Mouse (Mus musculus): ENCODE measurements around the gene Opcml. TPM values are rescaled to one million over a fixed set of nuclear protein-coding genes. Genes with fewer than 3 reads are reported as not detected.
A peak's percentile ranks its signal among the peaks of the same experiment; 100 is the strongest.

Gene Opcml
- polyA plus RNA-seq, 1 experiment from 2014 or later: 49.9 TPM

DNA sequence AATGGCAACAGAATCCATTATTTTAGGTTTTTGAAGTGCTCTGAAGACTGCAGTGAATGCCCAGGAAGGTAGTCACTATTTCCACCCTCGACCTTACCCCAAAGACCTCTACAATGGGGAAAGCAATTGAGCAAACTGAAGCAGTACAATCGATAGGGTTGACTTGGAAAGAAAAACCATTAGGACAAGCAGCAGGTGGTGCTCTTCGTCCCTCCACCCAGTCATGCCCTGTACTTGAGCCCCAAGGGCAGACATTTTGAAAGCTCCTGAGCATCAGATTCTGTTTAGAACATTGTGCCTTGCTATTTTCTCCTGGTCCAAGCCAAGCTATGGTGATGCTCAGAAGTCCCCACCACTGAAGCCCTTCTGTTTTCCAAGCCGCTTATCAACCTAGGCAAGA, 744.4 kb downstream of the Opcml start:
- WGBS: 77% methylated on average over 4 of the region's 4 CpGs
- Histone ChIP-seq H3K27ac (replicated peaks) (no peak overlapping the region), H3K4me2 (no peak overlapping the region), H3K4me1 (peaks cover 4% of the 10 kb centered on the region; the same call in 1 of the 2 replicates), H3K36me3 (no peaks in the 10 kb centered on the region), H3K9me3 (replicated peaks) (no peaks in the 10 kb centered on the region), H3K4me3 (replicated peaks) (no peak overlapping the region), H3K27me3 (replicated peaks) (no peaks in the 10 kb centered on the region), H3K9ac (replicated peaks) (no peak overlapping the region)
- no peak for ATAC-seq (ENCODE audit: low FRiP score)

DNA sequence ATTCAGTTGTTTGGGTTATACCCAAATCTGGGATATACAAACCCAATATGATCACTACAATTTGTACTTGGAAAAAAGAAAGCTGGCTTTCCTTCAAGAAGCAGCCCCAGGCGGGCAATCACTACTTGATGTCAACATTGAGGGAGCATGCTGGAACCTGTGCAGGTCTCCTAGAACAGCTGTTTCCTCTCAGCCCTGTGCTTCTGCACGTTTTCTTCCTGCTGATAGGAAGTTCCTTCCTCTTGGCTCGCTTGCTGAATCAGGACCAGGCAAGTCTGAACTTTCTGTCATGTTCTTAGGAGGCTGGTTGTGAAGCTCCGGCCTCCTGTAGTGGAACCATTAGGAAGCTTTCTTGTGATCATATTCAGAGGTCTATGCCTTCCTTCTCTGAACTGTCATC, 746.1 kb downstream of the Opcml start:
- no peaks in the 10 kb centered on the region for H3K36me3 ChIP-seq
- H3K4me2 ChIP-seq: no peak overlapping the region
- no peak overlapping the region for H3K9ac ChIP-seq (replicated peaks)
- H3K27ac ChIP-seq (replicated peaks): no peak overlapping the region
- H3K4me1 ChIP-seq: peaks cover 5% of the 10 kb centered on the region; the same call in 1 of the 2 replicates
- 77% methylated on average over 4 of the region's 4 CpGs for WGBS
- no peak for ATAC-seq (ENCODE audit: low FRiP score)
- no peak overlapping the region for H3K4me3 ChIP-seq (replicated peaks)
- H3K9me3 ChIP-seq (replicated peaks): no peaks in the 10 kb centered on the region
- no peaks in the 10 kb centered on the region for H3K27me3 ChIP-seq (replicated peaks)

DNA sequence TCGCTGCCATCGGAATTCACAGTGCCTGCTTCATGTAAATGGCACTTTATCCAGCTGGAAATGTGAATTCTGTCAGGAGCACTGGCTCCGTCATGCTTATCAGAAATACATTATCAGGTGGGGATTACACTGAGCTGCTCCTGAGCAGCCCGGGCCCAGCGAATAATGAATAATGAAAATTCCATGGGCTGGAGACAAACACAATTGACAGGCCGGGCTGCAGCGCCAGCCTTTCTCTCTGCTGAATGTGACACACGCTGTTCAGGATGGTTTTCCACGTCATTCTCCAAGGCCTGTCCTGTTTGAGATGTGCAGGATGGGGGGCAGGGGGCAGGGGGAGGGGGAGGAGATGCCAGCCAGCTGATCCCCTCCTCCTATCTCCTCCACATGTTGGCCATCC, 757.6 kb downstream of the Opcml start:
- Histone ChIP-seq H3K4me3 (replicated peaks) (no peak overlapping the region), H3K4me2 (no peak overlapping the region), H3K36me3 (no peaks in the 10 kb centered on the region), H3K27me3 (replicated peaks) (no peaks in the 10 kb centered on the region), H3K27ac (replicated peaks) (no peak overlapping the region; the same call in 1 of the 2 replicates), H3K9me3 (replicated peaks) (no peaks in the 10 kb centered on the region), H3K9ac (replicated peaks) (no peak overlapping the region), H3K4me1 (no peaks in the 10 kb centered on the region)
- ATAC-seq (ENCODE audit: low FRiP score): no peak
- 39% methylated on average over 9 of the region's 9 CpGs for WGBS

DNA sequence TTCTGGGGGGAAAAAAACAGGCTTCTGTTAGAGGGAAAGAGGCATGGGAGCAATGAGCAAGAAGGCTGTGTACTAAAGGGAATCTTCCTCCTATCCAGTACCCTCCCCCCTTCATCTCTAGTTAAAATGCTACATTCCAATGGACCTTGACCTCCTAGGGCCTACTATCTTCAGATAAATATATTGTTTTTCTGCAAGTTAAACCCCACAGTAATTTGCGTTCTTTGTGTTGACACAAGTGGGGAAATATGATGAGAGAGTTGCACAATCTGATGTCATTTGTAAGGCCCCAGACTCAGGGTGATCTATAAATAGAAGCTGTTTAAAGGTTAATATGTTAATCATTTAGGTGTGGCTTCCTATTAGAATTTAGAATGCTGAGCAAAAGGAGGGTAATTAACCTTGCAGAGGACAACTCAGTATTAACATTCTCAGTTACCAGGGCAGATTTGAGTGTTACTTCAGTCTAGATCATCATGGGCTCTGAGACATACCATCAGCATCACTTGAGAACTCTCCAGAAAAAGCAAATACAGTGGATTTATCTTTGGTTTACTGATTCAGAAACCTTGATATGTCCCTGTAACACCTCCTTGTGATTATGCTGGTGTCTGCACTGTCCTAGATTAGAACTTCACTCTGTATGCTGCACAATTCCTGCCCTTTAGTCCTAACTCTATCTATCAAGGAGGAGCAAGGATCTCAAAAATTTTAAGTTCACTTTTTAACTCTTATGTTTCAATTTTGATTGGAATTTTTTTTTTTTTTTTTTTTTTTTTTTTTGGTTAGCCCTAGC, 762.0 kb downstream of the Opcml start:
- WGBS: 91% methylated on average over 1 of the region's 1 CpGs
- Histone ChIP-seq H3K4me1 (no peaks in the 10 kb centered on the region), H3K27ac (replicated peaks) (no peak overlapping the region), H3K4me3 (replicated peaks) (no peak overlapping the region), H3K9ac (replicated peaks) (no peak overlapping the region), H3K36me3 (no peaks in the 10 kb centered on the region), H3K27me3 (replicated peaks) (no peaks in the 10 kb centered on the region), H3K9me3 (replicated peaks) (no peaks in the 10 kb centered on the region), H3K4me2 (no peak overlapping the region)
- no peak for ATAC-seq (ENCODE audit: low FRiP score)

DNA sequence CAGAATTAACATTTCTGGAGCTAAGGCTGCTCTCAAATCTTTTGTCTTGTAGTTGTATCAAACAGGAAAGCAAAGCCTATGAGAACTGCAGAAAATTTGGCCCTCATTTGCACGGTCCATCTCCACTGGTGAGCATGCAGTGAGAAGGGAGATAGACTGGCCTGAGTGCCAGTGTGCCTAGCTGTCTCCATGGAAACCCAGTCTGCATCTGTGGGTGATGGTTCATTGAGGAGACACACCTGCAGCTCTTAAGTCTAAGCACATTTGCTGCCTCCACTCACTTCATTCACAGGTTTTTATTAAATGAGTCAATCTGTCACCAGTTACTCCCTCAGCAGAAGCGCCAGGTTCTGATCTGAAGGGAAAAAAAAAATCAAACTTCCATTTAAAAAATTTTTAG, 768.1 kb downstream of the Opcml start:
- Histone ChIP-seq H3K4me2 (no peak overlapping the region), H3K4me3 (replicated peaks) (no peak overlapping the region), H3K4me1 (peaks cover 10% of the 10 kb centered on the region), H3K9ac (replicated peaks) (no peak overlapping the region), H3K27ac (replicated peaks) (no peak overlapping the region), H3K27me3 (replicated peaks) (no peaks in the 10 kb centered on the region), H3K36me3 (no peaks in the 10 kb centered on the region), H3K9me3 (replicated peaks) (no peaks in the 10 kb centered on the region)
- 72% methylated on average over 2 of the region's 2 CpGs for WGBS
- no peak for ATAC-seq (ENCODE audit: low FRiP score)

DNA sequence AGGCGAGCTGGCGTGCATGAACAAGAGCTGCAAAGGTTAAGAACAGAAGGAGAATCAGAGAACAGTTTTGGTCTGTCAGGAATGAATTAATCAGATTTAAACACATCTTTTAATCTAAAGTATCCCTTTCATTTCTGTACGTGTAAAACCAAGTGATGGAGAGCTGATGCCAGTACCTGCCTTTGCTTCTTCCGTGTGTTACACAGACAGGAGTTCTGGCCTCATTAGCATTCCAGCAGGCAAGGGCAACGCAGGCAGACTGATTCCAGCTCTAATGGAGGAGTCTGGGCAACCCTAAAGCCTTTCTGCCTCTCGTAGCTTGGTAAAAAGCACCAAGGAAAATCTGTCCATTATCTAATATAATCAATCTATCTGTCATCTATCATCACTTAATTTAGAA, 771.2 kb downstream of the Opcml start:
- Histone ChIP-seq H3K4me3 (replicated peaks) (no peak overlapping the region), H3K9ac (replicated peaks) (no peak overlapping the region), H3K9me3 (replicated peaks) (no peaks in the 10 kb centered on the region), H3K27me3 (replicated peaks) (no peaks in the 10 kb centered on the region), H3K36me3 (no peaks in the 10 kb centered on the region), H3K4me2 (no peak overlapping the region), H3K27ac (replicated peaks) (no peak overlapping the region), H3K4me1 (peaks cover 10% of the 10 kb centered on the region)
- ATAC-seq (ENCODE audit: low FRiP score): no peak
- WGBS: 25% methylated on average over 6 of the region's 6 CpGs

DNA sequence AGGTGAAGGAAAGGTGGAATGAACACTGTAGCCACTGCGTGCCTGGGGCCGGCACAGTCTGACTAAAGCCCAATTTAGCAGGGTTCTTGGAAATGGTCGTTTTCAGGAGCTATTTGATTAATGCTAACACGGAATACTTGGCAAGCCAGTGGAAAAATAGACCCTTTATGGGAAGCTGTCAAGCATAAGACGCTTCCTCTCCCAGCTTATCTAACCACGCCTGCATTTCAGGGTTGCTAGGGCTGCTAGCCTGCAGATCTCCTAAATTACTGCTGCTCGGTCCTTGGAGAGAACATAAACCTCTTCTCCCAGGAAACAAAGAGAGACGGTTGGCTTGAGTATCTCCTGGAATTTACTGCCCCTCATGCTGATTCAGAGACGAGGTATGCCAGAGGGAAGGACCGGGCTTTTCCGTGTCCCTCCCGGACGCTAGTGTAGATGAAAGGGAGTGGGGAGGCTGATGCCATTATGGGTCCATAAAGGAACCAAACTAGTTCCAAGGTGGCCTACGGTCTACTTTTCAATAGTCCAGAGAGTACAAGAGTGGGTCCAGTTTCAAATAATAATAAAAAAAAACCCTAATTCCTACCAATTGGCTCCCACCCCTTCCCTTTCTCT, 772.6 kb downstream of the Opcml start:
- H3K4me1 ChIP-seq: peaks cover 10% of the 10 kb centered on the region
- no peak for ATAC-seq (ENCODE audit: low FRiP score)
- H3K4me2 ChIP-seq: peak overlapping the region; percentile 24; the same call in 1 of the 2 replicates
- no peak overlapping the region for H3K9ac ChIP-seq (replicated peaks)
- WGBS: 10% methylated on average over 14 of the region's 14 CpGs
- H3K36me3 ChIP-seq: no peaks in the 10 kb centered on the region
- H3K27ac ChIP-seq (replicated peaks): no peak overlapping the region
- H3K4me3 ChIP-seq (replicated peaks): no peak overlapping the region
- H3K9me3 ChIP-seq (replicated peaks): no peaks in the 10 kb centered on the region
- H3K27me3 ChIP-seq (replicated peaks): no peaks in the 10 kb centered on the region

DNA sequence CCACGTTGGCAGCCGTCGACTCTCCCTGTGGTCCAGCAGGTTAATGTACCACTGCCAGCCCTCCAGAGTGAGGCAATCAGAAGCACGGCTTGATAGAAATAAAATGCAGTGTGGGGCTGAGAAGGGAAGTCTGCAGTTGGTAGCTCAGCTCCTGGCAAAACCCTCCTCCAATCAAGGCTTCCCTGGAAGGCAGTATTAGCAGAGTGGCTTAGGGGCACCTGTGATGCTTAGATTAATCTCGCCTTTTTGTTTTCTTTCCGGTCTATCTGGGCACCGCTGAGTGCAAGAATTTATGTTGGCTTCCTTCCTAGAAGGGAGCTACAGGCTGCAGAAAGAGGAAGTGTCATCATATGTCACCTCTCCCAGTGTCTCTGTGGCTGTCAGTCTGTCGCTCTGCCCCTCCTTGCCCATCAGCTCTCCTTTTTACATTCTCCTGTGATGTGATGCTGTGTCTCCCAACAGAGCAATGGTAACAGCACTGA, 778.5 kb downstream of the Opcml start:
- Histone ChIP-seq H3K4me1 (peaks cover 25% of the 10 kb centered on the region), H3K4me3 (replicated peaks) (no peak overlapping the region), H3K9me3 (replicated peaks) (no peaks in the 10 kb centered on the region), H3K36me3 (no peaks in the 10 kb centered on the region), H3K4me2 (no peak overlapping the region), H3K9ac (replicated peaks) (no peak overlapping the region), H3K27me3 (replicated peaks) (no peaks in the 10 kb centered on the region), H3K27ac (replicated peaks) (peak overlapping the region; percentile 58)
- peak; percentile 61 for ATAC-seq (ENCODE audit: low FRiP score)
- WGBS: 16% methylated on average over 8 of the region's 8 CpGs

DNA sequence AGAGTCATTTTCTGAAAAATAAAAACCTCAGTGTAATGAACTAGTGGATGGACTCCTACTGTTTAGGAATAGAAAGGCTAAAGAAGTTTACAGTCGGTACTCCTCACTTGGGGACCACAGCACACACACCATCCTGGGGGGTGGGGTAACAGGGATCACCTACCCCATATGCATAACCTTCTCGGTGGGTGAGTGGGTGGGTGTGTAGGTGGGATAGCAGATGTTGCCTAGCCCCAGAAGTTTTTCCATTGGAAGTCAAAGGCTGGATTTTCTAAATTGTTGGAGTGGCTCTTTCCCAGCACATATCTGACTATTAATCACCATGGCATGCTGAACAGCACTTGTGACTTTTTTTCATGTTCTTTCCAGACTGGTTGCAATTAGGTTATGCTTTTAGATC, 779.2 kb downstream of the Opcml start:
- no peak overlapping the region for H3K4me2 ChIP-seq
- no peak for ATAC-seq (ENCODE audit: low FRiP score)
- H3K36me3 ChIP-seq: no peaks in the 10 kb centered on the region
- H3K4me3 ChIP-seq (replicated peaks): no peak overlapping the region
- WGBS: 42% methylated on average over 2 of the region's 2 CpGs
- no peak overlapping the region for H3K27ac ChIP-seq (replicated peaks)
- H3K27me3 ChIP-seq (replicated peaks): no peaks in the 10 kb centered on the region
- no peak overlapping the region for H3K9ac ChIP-seq (replicated peaks)
- peaks cover 25% of the 10 kb centered on the region for H3K4me1 ChIP-seq
- no peaks in the 10 kb centered on the region for H3K9me3 ChIP-seq (replicated peaks)

DNA sequence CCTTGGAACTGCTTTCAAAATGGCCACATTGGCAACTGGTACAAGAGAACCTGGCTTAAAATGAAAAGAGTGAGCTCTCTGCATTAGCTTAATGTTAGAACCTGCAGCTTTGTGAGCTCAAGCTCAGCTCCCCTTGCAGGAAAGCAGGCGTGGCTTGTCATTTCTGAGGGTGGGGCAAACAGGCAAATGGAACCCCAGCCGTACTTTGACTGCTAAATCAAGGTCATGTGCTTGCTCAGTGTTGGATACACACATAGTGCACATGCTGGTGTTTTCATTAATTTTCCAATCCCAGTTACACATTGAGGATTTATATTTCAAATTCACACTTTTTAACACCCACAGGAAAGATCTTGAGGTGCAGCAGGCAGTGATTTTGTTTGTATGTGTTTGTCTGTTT, 781.1 kb downstream of the Opcml start:
- Histone ChIP-seq H3K27ac (replicated peaks) (no peak overlapping the region), H3K27me3 (replicated peaks) (no peaks in the 10 kb centered on the region), H3K4me3 (replicated peaks) (no peak overlapping the region), H3K36me3 (no peaks in the 10 kb centered on the region), H3K4me1 (peaks cover 25% of the 10 kb centered on the region), H3K9ac (replicated peaks) (no peak overlapping the region), H3K4me2 (no peak overlapping the region), H3K9me3 (replicated peaks) (no peaks in the 10 kb centered on the region)
- ATAC-seq (ENCODE audit: low FRiP score): no peak
- 67% methylated on average over 2 of the region's 2 CpGs for WGBS

DNA sequence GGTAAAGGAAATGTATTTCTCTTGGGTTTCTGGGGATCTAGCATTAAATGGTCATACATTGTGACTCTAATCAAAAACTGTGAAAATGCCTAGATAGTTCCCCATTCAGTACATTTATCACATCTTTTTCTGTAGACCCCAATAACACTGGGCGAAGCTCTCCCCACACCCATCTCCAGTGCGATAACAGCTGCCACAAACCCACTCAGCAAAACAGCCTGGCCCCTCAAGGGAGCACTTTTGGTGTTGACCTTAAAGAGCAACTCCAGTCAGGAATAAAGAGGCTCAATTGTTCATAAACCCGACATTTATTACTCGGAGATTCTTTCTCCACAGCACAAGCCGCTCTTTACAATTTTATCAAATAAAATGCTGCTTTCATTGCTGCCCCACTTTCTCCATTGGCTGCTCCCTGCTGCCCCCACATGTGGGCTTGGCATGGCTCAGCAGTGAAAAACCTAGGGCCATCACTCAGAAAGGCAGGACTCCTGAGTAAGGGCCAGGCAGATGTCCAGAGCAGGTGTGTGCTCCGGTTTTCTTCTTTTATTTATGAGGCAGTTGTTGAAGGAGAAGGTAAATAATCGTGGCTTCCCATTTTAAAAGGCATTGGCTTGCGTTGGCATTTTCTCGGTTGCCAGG, 781.7 kb downstream of the Opcml start:
- Histone ChIP-seq H3K9ac (replicated peaks) (no peak overlapping the region), H3K27ac (replicated peaks) (0 out of 2 replicates have a peak overlapping the region, but pooled peaks have one; percentile 9), H3K4me3 (replicated peaks) (no peak overlapping the region), H3K9me3 (replicated peaks) (no peaks in the 10 kb centered on the region), H3K4me1 (peaks cover 25% of the 10 kb centered on the region), H3K36me3 (no peaks in the 10 kb centered on the region), H3K27me3 (replicated peaks) (no peaks in the 10 kb centered on the region), H3K4me2 (no peak overlapping the region)
- WGBS: 33% methylated on average over 9 of the region's 9 CpGs
- no peak for ATAC-seq (ENCODE audit: low FRiP score)

DNA sequence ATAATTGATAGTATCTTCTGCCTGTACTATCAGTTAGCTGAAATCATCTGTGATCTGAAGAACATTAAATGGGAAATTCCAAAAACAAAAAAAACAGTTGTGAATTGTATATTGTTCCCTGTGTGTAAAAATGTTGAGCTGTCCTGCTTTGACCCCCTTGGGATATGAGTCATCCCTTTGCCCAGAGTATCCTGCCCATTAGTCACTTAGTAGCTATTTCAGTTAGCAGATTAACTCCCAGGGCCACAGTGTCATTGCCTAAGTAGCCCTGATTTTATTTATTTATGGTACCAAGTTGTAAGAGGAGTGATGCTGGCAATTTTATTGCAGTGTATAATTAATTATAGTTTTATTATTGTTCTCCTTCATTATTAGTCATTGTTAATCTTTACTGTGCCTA, 788.2 kb downstream of the Opcml start:
- H3K4me1 ChIP-seq: no peaks in the 10 kb centered on the region
- H3K9ac ChIP-seq (replicated peaks): no peak overlapping the region
- no peaks in the 10 kb centered on the region for H3K9me3 ChIP-seq (replicated peaks)
- no peaks in the 10 kb centered on the region for H3K27me3 ChIP-seq (replicated peaks)
- H3K27ac ChIP-seq (replicated peaks): no peak overlapping the region
- no peaks in the 10 kb centered on the region for H3K36me3 ChIP-seq
- no peak overlapping the region for H3K4me3 ChIP-seq (replicated peaks)
- H3K4me2 ChIP-seq: no peak overlapping the region
- no peak for ATAC-seq (ENCODE audit: low FRiP score)
